ENCODE assay signal across 8 mouse cellular contexts in the genomic region with DNA sequence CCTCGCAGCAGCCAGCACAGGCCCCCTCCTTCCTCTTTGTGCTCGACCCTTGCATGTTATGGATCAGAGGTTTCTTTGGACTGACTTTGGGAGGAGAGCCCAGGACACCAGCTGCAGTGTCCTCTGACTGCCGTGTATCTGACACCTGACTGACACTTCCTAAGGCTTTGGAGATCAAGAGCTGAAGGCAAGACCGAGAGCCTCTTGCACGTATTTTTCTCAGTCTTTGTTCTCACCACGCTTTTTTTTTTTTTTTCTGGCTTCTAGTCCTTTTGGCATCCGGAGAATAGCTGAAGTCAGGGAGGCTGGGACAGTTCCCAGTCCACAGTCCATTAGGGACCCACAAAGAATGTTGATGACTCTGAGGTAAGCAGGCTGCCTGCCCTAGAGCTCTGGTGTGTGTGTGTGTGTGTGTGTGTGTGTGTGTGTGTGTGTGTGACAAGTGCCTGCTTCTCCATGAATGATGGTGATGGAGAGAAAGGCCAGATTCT. TPM values are rescaled to one million over a fixed set of nuclear protein-coding genes. Genes with fewer than 3 reads are reported as not detected.
DNase-seq lines count a peak whose midpoint lies in the region; ATAC-seq and TF ChIP-seq lines count a peak whose summit lies in the region.

No protein-coding gene starts in this region.

- H3K4me2 ChIP-seq in heart, embryonic 11.5 days: no peak overlapping the region
- no peak overlapping the region for H3K4me2 ChIP-seq in liver, embryonic 11.5 days

- no peak for TF ChIP-seq CTCF in brain, embryonic 14.5 days (IDR thresholded peaks at IDR 0.05; ENCODE audit: borderline replicate concordance, extremely low read depth, insufficient read depth, insufficient read length)

- no peak for TF ChIP-seq POLR2A in brain, embryonic 14.5 days (IDR thresholded peaks at IDR 0.05; ENCODE audit: borderline replicate concordance, extremely low read depth, insufficient read depth, insufficient read length, poor library complexity, severe bottlenecking)

- H3K4me3 ChIP-seq in heart, embryonic 11.5 days (ENCODE audit: low read depth, low read length): no peak overlapping the region
- H3K4me3 ChIP-seq in liver, embryonic 11.5 days (ENCODE audit: low read depth, low read length): no peak overlapping the region

- H3K36me3 ChIP-seq in heart, embryonic 11.5 days (ENCODE audit: control insufficient read depth, insufficient read depth, low read length): no peaks in the 10 kb centered on the region
- H3K36me3 ChIP-seq in liver, embryonic 11.5 days (ENCODE audit: control insufficient read depth, insufficient read depth, low read length): no peaks in the 10 kb centered on the region

- DNase-seq in heart, adult 11 months: peak; percentile 92
- peak; percentile 58 for DNase-seq in brain, embryonic 14.5 days (ENCODE audit: low read depth)
- DNase-seq in heart, postnatal 10 days: peak; percentile 65 to 68
- peak; percentile 67 for DNase-seq in lung, postnatal 10 days
- DNase-seq in spleen, adult 18-20 months: no peak
- no peak for DNase-seq in yolk sac, embryonic 10.5 days (ENCODE audit: low spot score)
- DNase-seq in liver, embryonic 11.5 days (ENCODE audit: low spot score): no peak

- H3K27me3 ChIP-seq in heart, embryonic 11.5 days (ENCODE audit: control insufficient read depth, insufficient read depth, low read length): no peaks in the 10 kb centered on the region
- H3K27me3 ChIP-seq in liver, embryonic 11.5 days (replicated peaks; ENCODE audit: control insufficient read depth, insufficient read depth, low read length): no peaks in the 10 kb centered on the region

- 30% methylated on average over 7 of the region's 7 CpGs for WGBS in heart, embryonic 11.5 days (ENCODE audit: insufficient replicate concordance)
- WGBS in liver, embryonic 11.5 days: 42% methylated on average over 7 of the region's 7 CpGs

- ATAC-seq in heart, embryonic 11.5 days (replicated peaks; ENCODE audit: insufficient number of reproducible peaks, low FRiP score, low TSS enrichment): no peak
- no peak for ATAC-seq in liver, embryonic 11.5 days (replicated peaks; ENCODE audit: low FRiP score)

- H3K27ac ChIP-seq in heart, embryonic 11.5 days (ENCODE audit: low read depth, low read length): no peak overlapping the region
- H3K27ac ChIP-seq in liver, embryonic 11.5 days (ENCODE audit: low read depth, low read length): no peak overlapping the region

- intact Hi-C loops in heart, postnatal 10 days (cut with DNase I): loop anchor here (5.0 kb wide), 1 partner anchor 135 kb away; no protein-coding TSS in a partner anchor

- peaks cover 13% of the 10 kb centered on the region for H3K4me1 ChIP-seq in heart, embryonic 11.5 days (ENCODE audit: control insufficient read depth, insufficient read depth, low read length)
- H3K4me1 ChIP-seq in liver, embryonic 11.5 days (replicated peaks; ENCODE audit: control insufficient read depth, insufficient read depth, low read length): peaks cover 8% of the 10 kb centered on the region

- H3K9me3 ChIP-seq in heart, embryonic 11.5 days (replicated peaks; ENCODE audit: control insufficient read depth, low read length): no peaks in the 10 kb centered on the region
- H3K9me3 ChIP-seq in liver, embryonic 11.5 days (ENCODE audit: control insufficient read depth, low read length): no peaks in the 10 kb centered on the region

- no peak overlapping the region for H3K9ac ChIP-seq in heart, embryonic 11.5 days (ENCODE audit: low read depth, low read length)
- no peak overlapping the region for H3K9ac ChIP-seq in liver, embryonic 11.5 days (ENCODE audit: low read depth, low read length)

RNA-seq across cellular contexts. Expression of a gene that starts 2.1 kb away (rescaled TPM):
- 0.13 and 0.17 TPM in 2 replicates for polyA plus RNA-seq in heart, embryonic 11.5 days (2014; fragmentation: Nextera tagmentation; extraction: Ambion mirVana)
- 0.24 and 0.51 TPM in 2 replicates for polyA plus RNA-seq in brain, embryonic 14.5 days (2012; rRNA removed)
- total RNA-seq in heart, postnatal 10 days (2021): not detected
- polyA plus RNA-seq in liver, embryonic 11.5 days (2014; fragmentation: Nextera tagmentation; extraction: Ambion mirVana): 0.19 and 0.43 TPM in 2 replicates

RNA-seq across cellular contexts. Expression of a gene that starts 59.8 kb away (rescaled TPM):
- polyA plus RNA-seq in heart, embryonic 11.5 days (2014; fragmentation: Nextera tagmentation; extraction: Ambion mirVana): 14.7 and 20.1 TPM in 2 replicates
- polyA plus RNA-seq in brain, embryonic 14.5 days (2012; rRNA removed): 26.7 and 43.8 TPM in 2 replicates
- 10 to 100 TPM; 18.2 to 19.6 TPM for total RNA-seq in heart, postnatal 10 days (2021)
- polyA plus RNA-seq in liver, embryonic 11.5 days (2014; fragmentation: Nextera tagmentation; extraction: Ambion mirVana): 15.8 and 18.3 TPM in 2 replicates

Comparison
In these comparisons a context has a peak if more than half of its experiments do, and no peak if none do; other contexts are left out.
1. DNase-seq: peak in heart, adult 11 months (single experiment), brain, embryonic 14.5 days (single experiment), heart, postnatal 10 days (2 of 2) and lung, postnatal 10 days (single experiment); none in spleen, adult 18-20 months (0 of 2), yolk sac, embryonic 10.5 days (single experiment) and liver, embryonic 11.5 days (single experiment).